Mouse (Mus musculus) liver, postnatal 0 days (tissue): Measurements from ENCODE around the gene Med16.

Experiments
- CTCF ChIP-seq: sonication (generic); IDR thresholded peaks from 2 replicates; pipeline ENCODE4 v1.5.1; 2016; ENCODE audit warnings: antibody characterized with exemption, low read depth
- EP300 ChIP-seq: IDR thresholded peaks from 2 replicates; pipeline ENCODE4 v1.6.1; 2016; ENCODE audit warnings: antibody characterized with exemption, low read depth, mild to moderate bottlenecking

GRCm38 (mm10) chr10:79865801-79866295, 42.9 kb downstream of the Med16 start:
- peak; percentile 74 for TF ChIP-seq CTCF
- no peak for TF ChIP-seq EP300
